Mouse (Mus musculus): Measurements from ENCODE around the gene Tpgs1.
"Not testable (repeated sequence)": the region's sequence is repeated elsewhere in the genome, so short reads cannot be mapped to it uniquely, and the experiment has no call there.

The Tpgs1 gene

DNA sequence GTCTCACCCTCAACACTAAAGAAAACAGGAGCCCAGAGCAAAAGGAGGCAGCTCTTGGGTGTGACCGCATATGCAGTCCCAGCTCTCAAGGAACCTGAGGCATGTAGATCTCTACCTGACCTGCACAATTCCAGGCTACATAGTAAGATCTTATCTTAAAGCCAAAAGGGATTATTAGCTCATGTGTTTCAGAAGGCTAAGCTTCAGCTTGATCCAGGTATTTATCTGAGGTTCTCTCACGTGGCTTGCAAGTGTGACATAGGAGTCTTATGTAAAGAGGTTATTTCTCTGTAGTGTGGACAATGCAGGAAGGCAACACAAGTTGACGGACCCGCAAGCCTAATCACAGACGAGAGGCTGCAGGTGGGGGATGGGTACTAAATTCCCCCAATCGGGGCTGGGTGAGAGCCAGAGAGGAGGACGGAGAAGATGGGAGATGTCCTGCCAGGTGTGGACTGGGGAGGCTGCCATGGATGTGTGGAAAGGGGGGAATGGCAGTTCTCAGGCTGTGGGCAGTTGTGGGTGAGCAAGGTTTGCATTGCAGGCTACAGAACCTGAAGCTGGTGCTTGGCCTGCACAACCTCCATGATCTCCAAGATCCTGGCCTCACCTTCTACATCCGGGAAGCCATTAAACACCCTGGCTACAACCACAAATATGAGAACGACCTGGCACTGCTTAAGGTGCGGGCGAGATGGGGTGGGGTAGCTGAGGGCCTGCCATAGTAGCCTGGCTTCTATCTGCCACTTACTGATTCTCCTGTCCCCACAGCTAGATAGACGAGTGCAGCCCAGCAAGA lies 24.6 kb downstream of the Tpgs1 start:
- no peak for DNase-seq

GRCm38 (mm10) chr10:79694379-79694655 lies 25.1 kb downstream of the Tpgs1 start:
- DNase-seq, result no peak

DNA sequence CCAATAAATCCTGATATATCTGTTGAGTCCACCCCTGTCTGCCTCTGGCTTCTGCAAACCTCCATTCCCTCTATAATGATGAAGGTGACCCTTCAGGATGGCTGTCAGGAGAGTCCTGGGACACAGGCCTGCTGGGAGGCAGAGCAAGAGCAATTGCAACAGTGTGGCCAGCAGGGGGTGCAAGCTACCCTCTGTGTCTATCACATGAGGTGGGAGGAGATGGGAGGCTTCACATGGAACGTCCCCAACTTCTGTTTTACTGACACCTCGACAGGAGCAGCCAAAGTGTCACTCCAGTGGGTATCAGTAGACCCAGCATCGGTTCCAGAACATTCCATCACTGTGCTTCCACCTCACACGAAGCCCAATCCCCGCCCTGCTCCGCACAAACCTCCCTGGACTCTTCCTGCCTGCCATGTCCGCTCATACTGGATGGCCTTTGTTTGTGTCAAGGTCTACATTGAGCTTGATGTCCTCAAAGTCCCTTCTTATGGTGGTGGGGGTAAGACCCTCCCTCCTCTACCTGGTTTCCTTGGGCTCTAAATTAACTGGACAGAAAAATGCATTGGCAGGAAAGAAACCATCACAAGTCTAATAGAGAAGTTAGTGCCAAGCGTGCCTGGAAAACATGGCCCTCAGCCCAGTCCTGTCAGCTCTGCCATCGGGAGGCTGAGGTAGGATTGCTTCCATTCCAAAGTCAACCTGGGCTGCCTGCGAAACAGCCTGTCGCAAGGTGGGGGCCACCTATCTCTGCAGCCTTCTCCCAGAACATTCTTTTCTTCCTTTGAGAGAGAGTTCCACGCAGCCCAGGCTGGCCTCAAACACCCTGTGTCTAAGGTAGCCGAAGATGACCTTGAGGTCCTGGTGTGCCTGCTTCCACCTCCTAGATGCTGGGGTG lies 26.3 kb downstream of the Tpgs1 start:
- DNase-seq, result peak; percentile 72 to 74

DNA sequence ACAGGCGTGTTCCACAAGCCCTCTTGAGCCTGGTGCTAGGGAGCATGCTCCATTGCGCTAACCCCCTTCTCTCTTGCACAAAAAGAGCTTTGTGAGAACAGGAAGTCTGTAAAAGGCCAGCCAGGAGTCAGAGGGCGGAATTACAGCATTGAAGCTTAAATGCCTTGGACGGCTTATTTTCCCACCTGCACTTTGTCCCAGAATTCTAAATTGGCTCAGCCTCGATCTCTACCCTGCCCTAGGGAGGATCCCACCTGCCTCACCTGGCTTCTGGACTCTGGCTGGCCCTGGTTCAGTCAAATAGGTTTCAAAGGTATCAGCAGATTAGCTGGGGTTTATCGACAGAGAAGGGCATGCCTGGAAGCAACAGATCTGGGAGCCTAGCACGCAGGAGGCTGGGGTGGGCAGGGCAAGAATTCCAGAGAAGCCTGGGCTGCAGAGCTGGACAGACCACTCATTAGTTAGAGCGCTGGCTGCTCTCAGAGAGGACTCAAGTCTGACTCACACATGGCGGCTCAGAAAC lies 27.0 kb downstream of the Tpgs1 start:
- DNase-seq, result no peak

DNA sequence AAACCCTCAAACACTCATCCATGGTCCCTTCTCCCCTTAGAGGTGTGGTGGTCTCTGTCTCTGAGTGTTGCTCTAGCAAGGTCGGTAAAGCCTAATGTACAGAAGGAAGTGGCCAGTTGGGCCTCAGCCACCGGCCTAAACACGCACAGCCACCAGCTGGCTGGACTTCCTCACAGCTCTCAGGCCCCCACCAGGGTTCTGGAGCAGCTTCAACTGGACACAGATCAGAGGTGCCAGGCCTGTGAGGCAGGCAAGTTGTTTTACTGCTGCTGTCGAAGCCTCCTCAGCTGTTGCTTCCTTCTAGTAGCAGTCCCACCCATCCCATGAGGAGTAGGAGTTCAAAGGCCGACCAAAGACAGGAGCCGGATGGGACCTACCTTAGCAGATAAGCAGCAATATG lies 28.7 kb downstream of the Tpgs1 start:
- DNase-seq, result no peak

DNA sequence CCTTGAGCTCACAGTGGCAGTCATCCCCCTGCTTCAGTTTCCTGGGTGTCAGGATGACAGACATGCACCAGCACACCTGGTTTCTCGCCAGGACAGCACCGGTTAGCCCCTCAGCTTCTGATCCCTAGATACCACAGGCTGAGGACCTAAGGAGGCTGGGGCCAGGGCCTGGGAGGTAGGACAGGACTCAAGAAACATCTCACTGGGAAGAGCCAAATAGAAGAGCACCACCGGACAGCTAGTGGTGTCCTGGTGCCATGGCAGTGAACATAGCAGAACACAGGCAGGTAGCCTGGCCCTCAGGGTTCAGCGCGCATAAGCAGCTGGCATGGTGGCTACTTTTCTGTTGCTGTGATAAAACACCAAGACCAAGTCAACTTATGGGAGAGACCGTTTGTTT lies 29.3 kb downstream of the Tpgs1 start:
- DNase-seq, result no peak

- DNase-seq, result no peak
These were observed 31.5 kb downstream of the Tpgs1 start for GRCm38 (mm10) chr10:79700676-79701075.

DNA sequence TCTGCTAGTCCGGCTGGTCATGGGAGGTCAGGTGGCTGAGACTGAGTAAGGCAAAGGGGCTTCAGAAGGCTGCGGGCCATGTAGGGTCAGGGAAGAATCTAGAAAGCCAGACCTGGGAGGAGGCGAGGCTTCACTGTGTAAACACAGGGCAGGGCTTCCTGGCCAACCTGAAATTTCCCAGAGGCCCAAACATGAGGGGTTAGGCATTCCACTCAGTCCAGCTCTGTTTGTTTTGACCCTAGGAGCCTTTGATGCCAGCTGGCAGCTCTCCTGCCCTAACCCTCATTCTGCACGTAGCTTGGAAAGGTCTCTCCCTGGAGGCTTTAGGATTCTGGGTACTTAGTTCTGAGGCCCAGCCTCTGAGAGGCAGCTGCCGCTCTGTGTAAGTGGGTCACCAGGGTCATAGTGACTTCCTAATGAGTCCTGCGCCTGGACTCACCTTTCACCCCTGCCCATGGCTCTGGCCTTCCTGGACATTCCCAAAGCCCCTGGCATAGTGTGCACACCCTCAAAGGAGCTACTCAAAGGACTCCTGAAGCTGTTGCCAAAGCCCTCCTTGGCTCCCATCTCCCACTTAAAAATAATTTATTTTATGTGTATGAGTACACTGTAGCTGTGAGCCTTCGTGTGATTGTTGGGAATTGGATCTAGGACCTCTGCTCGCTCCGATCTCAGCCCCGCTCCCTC lies 32.4 kb downstream of the Tpgs1 start:
- DNase-seq, result no peak

DNA sequence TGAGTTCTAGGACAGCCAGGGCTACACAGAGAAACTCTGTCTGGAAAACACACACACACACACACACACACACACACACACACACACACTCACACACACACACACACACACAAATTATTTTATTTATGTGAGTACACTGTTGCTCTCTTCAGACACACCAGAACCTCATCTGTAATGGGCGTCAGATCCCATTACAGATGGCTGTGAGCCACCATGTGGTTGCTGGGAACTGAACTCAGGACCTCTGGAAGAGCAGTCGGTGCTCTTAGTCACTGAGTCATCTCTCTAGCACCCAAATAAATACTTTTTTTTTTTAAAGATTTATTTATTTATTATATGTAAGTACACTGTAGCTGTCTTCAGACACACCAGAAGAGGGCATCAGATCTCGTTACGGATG lies 33.8 kb downstream of the Tpgs1 start:
- not testable (repeated sequence) for DNase-seq

DNA sequence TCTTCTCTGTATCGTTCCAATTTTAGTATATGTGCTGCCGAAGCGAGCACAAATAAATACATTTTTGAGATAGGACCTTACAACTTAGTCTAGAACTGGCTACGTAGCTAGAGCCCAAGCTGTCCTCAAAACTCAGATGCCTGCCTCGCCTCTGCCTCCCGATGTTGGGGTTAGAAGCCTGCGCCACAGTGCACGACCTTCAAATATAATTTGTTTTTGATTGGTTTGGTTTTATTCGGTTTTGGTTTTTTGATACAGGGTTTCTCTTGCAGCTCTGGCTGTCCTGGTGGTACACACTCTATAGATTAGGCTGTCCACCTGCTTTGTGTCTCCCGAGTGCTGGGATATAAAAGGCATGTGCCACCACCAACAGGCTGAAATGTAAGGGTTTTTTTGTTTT lies 34.4 kb downstream of the Tpgs1 start:
- DNase-seq, result peak in 1 of 2 experiments; percentile 15

DNA sequence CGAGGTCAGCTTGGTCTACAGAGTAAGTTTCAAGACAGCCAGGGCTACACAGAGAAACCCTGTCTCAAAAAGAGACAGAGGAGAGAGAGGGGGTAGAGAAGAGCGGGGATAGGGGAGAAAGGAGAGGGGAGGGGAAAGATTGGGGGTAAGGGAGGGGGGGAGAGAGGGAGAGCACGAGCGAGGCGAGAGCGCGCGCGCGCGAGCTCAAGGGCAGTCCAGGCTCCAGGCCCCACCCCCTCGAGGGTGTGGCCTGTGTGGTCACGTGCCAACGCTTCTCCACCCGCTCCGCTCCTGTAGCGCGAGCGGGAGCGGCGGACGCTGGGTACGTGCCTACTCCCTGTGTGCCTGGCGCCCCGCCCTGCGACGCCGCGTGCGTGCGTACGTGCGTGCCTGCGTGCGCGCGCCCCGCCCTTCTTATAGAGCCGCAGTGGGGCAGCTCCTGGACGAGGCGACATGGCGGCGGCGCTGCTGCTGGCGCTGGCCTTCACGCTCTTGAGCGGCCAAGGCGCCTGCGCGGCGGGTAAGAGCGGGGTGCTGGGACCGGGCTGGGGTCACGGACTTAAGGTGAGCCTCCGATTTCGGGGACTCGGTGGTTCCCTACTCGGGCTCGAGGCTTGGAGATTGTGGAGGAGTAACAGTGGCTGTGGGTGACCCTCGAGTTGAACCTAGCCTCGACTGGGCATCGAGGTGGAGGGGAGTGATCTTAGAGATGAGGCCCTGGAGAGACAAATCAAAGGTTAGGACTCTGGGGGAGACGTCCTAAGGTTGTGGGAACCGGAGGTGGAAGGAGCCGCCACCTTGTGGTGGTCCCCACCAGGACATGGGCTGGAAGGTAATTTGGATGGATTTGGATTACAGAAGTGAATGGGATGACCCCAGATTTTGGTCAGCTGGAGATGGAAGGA lies 35.1 kb downstream of the Tpgs1 start, which contains the start of gene Bsg:
Gene Bsg, plus strand, starts transcription at position 427 of the 905 bp plus-strand sequence.
- peak; percentile 96 to 99 for DNase-seq

GRCm38 (mm10) chr10:79704970-79705360 lies 35.8 kb downstream of the Tpgs1 start:
- DNase-seq, result peak in 1 of 2 experiments; percentile 17

DNA sequence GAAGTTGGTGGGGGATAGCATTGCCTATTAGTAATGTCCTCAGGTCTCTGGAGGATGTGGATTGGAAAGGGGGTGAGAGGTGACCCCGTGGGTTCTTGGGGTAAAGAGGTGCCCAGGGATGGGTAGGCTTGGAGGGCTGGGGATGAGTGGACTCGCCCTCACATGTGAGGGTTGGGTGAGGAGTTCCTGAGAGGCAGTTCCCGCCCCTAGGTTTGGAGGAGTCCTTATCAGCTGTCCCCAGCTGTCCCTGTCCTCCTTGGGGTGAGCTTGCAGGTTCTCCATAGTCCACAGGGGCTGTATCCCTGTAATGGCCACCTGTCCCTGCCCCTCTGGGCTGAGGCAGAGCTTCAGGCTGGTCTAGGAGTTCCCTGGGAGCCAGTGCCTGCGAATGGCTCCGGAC lies 36.8 kb downstream of the Tpgs1 start:
- DNase-seq, result peak in 1 of 2 experiments; percentile 11

DNA sequence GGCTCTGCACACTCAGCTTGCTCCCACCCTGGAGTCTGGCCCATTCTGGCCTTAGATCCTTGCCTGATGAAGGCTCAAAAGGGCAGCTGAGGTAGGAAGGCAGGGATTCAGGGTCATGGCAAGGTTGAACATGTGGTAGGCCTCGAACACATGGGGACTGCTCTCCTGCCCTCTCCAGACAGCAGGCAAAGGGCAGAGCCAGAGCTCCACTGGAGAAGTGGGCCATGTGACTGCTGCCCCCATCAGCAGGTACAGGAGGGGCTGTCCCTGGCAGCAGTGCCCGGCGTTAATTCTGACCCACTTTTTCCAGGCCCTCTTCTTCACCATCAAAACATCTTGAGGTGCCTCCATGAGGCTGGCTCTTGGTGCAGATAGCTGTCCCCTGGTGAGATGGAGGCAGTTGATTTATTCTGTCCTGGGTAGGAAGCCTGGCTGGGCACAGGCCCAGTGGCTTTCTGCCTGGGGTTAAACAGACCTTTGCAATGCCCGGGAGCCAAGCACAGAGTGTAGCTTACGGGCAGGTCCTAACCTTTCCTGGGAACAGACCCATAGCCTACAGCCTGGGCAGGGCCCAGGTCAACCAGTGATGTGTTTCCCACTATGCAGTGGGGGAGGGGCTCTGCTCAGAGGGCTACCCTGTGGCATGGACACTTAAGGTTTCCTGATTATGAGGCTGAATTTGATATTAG lies 37.4 kb downstream of the Tpgs1 start:
- peak in 1 of 2 experiments; percentile 5 for DNase-seq

DNA sequence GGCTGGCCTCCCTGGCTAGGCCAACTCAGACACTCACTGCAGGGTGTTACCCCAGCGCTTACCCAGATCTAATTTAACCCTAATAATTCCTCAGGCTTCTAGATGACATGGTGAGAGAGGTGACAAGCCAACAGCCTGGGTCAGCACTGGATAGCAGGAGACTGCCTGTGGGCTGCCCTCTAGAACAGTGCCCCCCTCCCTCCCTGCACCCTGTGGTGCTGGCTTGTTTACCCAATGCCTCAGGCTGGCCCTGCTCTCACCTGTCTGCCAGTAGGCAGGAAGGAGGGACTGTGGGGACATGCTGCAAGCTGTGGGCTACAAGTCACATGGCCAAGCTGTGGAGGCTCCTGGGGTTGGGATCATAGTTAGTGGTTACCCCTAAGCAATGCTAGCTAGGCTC lies 38.0 kb downstream of the Tpgs1 start:
- DNase-seq, result no peak

- DNase-seq, result no peak
These were observed 38.6 kb downstream of the Tpgs1 start for GRCm38 (mm10) chr10:79707759-79708158.

GRCm38 (mm10) chr10:79708668-79709067 lies 39.5 kb downstream of the Tpgs1 start:
- DNase-seq, result no peak

GRCm38 (mm10) chr10:79709307-79709706 lies 40.1 kb downstream of the Tpgs1 start:
- no peak for DNase-seq

- no peak for DNase-seq
These were observed 42.9 kb downstream of the Tpgs1 start for GRCm38 (mm10) chr10:79712029-79712428.

DNA sequence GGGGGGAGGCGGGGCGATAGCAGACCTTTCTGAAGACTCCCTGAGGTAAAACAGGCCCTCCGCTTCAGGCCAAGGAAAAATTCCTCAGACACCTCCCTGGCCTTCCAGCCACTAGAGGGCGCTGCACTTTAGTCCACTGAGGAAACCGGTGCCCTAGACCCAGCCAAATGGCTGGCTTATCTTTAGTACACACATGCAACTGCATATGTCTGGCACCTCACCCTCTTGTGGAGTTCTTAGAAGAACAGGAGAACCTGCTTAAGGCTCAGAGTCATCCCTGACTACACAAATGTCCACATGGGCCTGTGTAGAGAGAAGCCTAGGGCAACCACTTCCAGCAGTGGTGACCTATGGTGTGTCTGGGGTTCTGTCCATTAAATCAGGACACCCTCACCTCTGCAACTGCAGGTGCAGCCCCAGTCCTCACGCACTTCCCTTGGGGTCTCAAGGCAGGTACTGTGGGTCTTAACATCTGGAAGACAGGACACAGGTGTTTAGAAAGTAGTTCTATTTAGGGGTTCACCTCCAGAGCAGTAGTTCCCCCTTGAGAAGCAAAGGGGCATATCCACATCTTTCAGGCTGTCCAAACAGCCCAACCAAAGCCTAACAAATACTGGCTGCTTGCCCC lies 43.4 kb downstream of the Tpgs1 start:
- peak; percentile 68 to 71 for DNase-seq

- no peak for DNase-seq
These were observed 44.0 kb downstream of the Tpgs1 start for GRCm38 (mm10) chr10:79713163-79713562.
